Mouse (Mus musculus) heart, adult 2 months (tissue): ENCODE data around the gene Etfb.

Experiments used
- CTCF ChIP-seq: fragments of 200-600 bp; IDR thresholded peaks from 2 replicates; pipeline ENCODE4 v1.8.1; 2022; ENCODE audit warnings: antibody characterized with exemption, mild to moderate bottlenecking, moderate library complexity
- EP300 ChIP-seq: fragments of 200-500 bp; IDR thresholded peaks from 2 replicates; pipeline ENCODE4 v1.6.1; 2011; ENCODE audit warnings: low read depth, low read length, control low read depth; ENCODE audit not compliant: insufficient read depth
- POLR2A ChIP-seq: fragments of 200-500 bp; IDR thresholded peaks from 2 replicates; pipeline ENCODE4 v1.6.1; 2011; ENCODE audit warnings: mild to moderate bottlenecking, low read depth, low read length, control low read depth; ENCODE audit not compliant: insufficient read depth

DNA sequence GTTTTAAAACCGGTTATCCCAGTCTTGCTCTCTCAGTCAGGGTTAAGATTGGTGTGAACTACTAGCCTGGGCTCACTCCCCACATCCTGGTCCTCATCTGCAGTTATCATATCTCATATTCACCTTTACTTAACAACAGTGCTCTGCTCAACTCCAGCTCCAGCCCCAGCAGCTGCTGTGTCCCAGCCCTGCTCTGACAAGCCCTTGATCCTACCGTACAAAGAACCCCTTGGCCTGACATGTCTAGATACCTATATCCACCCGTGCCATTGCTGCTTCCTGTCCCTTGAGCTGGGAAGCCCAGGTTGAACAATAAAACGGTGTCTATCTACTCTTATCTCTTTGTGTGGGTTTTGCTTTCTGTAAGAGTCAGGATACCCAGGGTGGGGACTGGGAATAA lies 14.4 kb upstream of the Etfb start:
- TF ChIP-seq CTCF (no peak), EP300 (no peak), POLR2A (no peak)
